Mouse (Mus musculus) forebrain, embryonic 15.5 days (tissue): ENCODE measurements at regions not wholly inside any gene's neighbourhood (a gene's known extent, or its start where the extent isn't known, plus 50 kb on each side); places are given as distances from the start of the nearest gene placed in this dataset.
A peak's percentile ranks its signal among the peaks of the same experiment; 100 is the strongest.

Experiments
- ATAC-seq: fragments of 200-750 bp; cut with Nextera tagmentation; replicated peaks from 2 replicates; pipeline ENCODE4 v1.8.0; 2017; ENCODE audit warnings: mild to moderate bottlenecking, moderate TSS enrichment, moderate library complexity
- H3K27ac ChIP-seq: fragments of 300-500 bp; sonication (generic); replicated peaks from 2 replicates; pipeline ENCODE4 v1.5.1; 2015; ENCODE audit warnings: mild to moderate bottlenecking, inconsistent platforms
- H3K27me3 ChIP-seq: fragments of 300-500 bp; sonication (generic); 2 replicates; pipeline ENCODE4 v1.6.1; 2015; ENCODE audit warnings: inconsistent platforms
- H3K36me3 ChIP-seq: fragments of 300-500 bp; sonication (generic); 2 replicates; pipeline ENCODE4 v1.6.1; 2015; ENCODE audit warnings: mild to moderate bottlenecking, inconsistent platforms
- H3K4me1 ChIP-seq: fragments of 300-500 bp; sonication (generic); 2 replicates; pipeline ENCODE4 v1.6.1; 2015; ENCODE audit warnings: inconsistent platforms
- H3K4me2 ChIP-seq: fragments of 300-500 bp; sonication (generic); replicated peaks from 2 replicates; pipeline ENCODE4 v1.6.1; 2015; ENCODE audit warnings: mild to moderate bottlenecking, inconsistent platforms
- H3K4me3 ChIP-seq: fragments of 300-500 bp; sonication (generic); 2 replicates; pipeline ENCODE4 v1.5.1; 2015; ENCODE audit warnings: mild to moderate bottlenecking, inconsistent platforms
- H3K9ac ChIP-seq: fragments of 300-500 bp; sonication (generic); replicated peaks from 2 replicates; pipeline ENCODE4 v1.6.1; 2015; ENCODE audit warnings: mild to moderate bottlenecking, inconsistent platforms
- H3K9me3 ChIP-seq: fragments of 300-500 bp; sonication (generic); 2 replicates; pipeline ENCODE4 v1.6.1; 2016; ENCODE audit warnings: inconsistent platforms
- WGBS: fragments of 180-500 bp; shearing (Covaris S2); methylation state at CpG from one replicate; pipeline ENCODE4 v1.1.7; 2015; ENCODE audit warnings: mixed read lengths; 5-methylcytosine and 5-hydroxymethylcytosine counted together

GRCm38 (mm10) chr14:25031756-25032680, 427.0 kb upstream of the Zmiz1 start:
- H3K4me1 ChIP-seq, result no peaks in the 10 kb centered on the region
- no peak overlapping the region for H3K4me3 ChIP-seq
- ATAC-seq, result no peak
- no peaks in the 10 kb centered on the region for H3K36me3 ChIP-seq
- 79% methylated on average over 12 of the region's 12 CpGs for WGBS
- H3K27me3 ChIP-seq, result no peaks in the 10 kb centered on the region
- H3K9me3 ChIP-seq, result no peaks in the 10 kb centered on the region
- H3K4me2 ChIP-seq, result no peak overlapping the region
- no peak overlapping the region for H3K9ac ChIP-seq
- peak overlapping the region; percentile 55; the same call in 1 of the 2 replicates for H3K27ac ChIP-seq

GRCm38 (mm10) chr14:25032899-25033298, 426.1 kb upstream of the Zmiz1 start:
- Histone ChIP-seq H3K9me3 (no peaks in the 10 kb centered on the region), H3K4me1 (no peaks in the 10 kb centered on the region), H3K9ac (no peak overlapping the region), H3K27me3 (no peaks in the 10 kb centered on the region), H3K27ac (no peak overlapping the region), H3K4me3 (no peak overlapping the region), H3K4me2 (no peak overlapping the region), H3K36me3 (no peaks in the 10 kb centered on the region)
- WGBS, result 96% methylated on average over 2 of the region's 2 CpGs
- ATAC-seq, result no peak

- WGBS, result 67% methylated on average over 5 of the region's 5 CpGs
- no peaks in the 10 kb centered on the region for H3K9me3 ChIP-seq
- H3K4me1 ChIP-seq, result no peaks in the 10 kb centered on the region
- H3K4me3 ChIP-seq, result no peak overlapping the region
- no peak overlapping the region for H3K4me2 ChIP-seq
- H3K27ac ChIP-seq, result no peak overlapping the region
- no peaks in the 10 kb centered on the region for H3K36me3 ChIP-seq
- no peaks in the 10 kb centered on the region for H3K27me3 ChIP-seq
- no peak for ATAC-seq
- no peak overlapping the region for H3K9ac ChIP-seq
These were observed 416.7 kb upstream of the Zmiz1 start for GRCm38 (mm10) chr14:25042265-25042664.

GRCm38 (mm10) chr14:25044106-25044505, 414.9 kb upstream of the Zmiz1 start:
- H3K9ac ChIP-seq, result no peak overlapping the region
- 96% methylated on average over 13 of the region's 13 CpGs for WGBS
- no peak overlapping the region for H3K27ac ChIP-seq
- no peak overlapping the region for H3K4me3 ChIP-seq
- no peak overlapping the region for H3K4me2 ChIP-seq
- no peak for ATAC-seq
- no peaks in the 10 kb centered on the region for H3K27me3 ChIP-seq
- no peaks in the 10 kb centered on the region for H3K4me1 ChIP-seq
- no peaks in the 10 kb centered on the region for H3K36me3 ChIP-seq
- no peaks in the 10 kb centered on the region for H3K9me3 ChIP-seq

- Histone ChIP-seq H3K36me3 (no peaks in the 10 kb centered on the region), H3K4me1 (no peaks in the 10 kb centered on the region), H3K4me3 (no peak overlapping the region), H3K9ac (no peak overlapping the region), H3K27me3 (no peaks in the 10 kb centered on the region), H3K27ac (no peak overlapping the region), H3K4me2 (no peak overlapping the region), H3K9me3 (no peaks in the 10 kb centered on the region)
- 75% methylated on average over 7 of the region's 7 CpGs for WGBS
- ATAC-seq, result no peak
These were observed 414.1 kb upstream of the Zmiz1 start for GRCm38 (mm10) chr14:25044867-25045266.

GRCm38 (mm10) chr14:25050674-25051251, 408.2 kb upstream of the Zmiz1 start:
- Histone ChIP-seq H3K9me3 (no peaks in the 10 kb centered on the region), H3K27me3 (no peaks in the 10 kb centered on the region), H3K4me3 (no peak overlapping the region), H3K4me2 (no peak overlapping the region), H3K9ac (no peak overlapping the region), H3K27ac (peak overlapping the region; percentile 63), H3K4me1 (0 out of 2 replicates have a peak, but pooled peaks cover 3% of the 10 kb centered on the region), H3K36me3 (no peaks in the 10 kb centered on the region)
- no peak for ATAC-seq
- WGBS, result 67% methylated on average over 12 of the region's 12 CpGs

GRCm38 (mm10) chr14:25052175-25052574, 406.8 kb upstream of the Zmiz1 start:
- Histone ChIP-seq H3K27me3 (no peaks in the 10 kb centered on the region), H3K4me1 (0 out of 2 replicates have a peak, but pooled peaks cover 3% of the 10 kb centered on the region), H3K36me3 (no peaks in the 10 kb centered on the region), H3K9me3 (no peaks in the 10 kb centered on the region), H3K9ac (no peak overlapping the region), H3K4me3 (no peak overlapping the region), H3K4me2 (no peak overlapping the region), H3K27ac (no peak overlapping the region)
- ATAC-seq, result no peak
- 84% methylated on average over 9 of the region's 9 CpGs for WGBS

GRCm38 (mm10) chr14:25059351-25059750, 399.6 kb upstream of the Zmiz1 start:
- H3K4me1 ChIP-seq, result no peaks in the 10 kb centered on the region
- no peak overlapping the region for H3K4me3 ChIP-seq
- H3K27me3 ChIP-seq, result no peaks in the 10 kb centered on the region
- H3K9ac ChIP-seq, result no peak overlapping the region
- no peaks in the 10 kb centered on the region for H3K36me3 ChIP-seq
- H3K9me3 ChIP-seq, result no peaks in the 10 kb centered on the region
- no peak overlapping the region for H3K4me2 ChIP-seq
- 79% methylated on average over 7 of the region's 7 CpGs for WGBS
- no peak for ATAC-seq
- no peak overlapping the region for H3K27ac ChIP-seq

GRCm38 (mm10) chr14:25060285-25060684, 398.7 kb upstream of the Zmiz1 start:
- no peak overlapping the region for H3K4me3 ChIP-seq
- no peaks in the 10 kb centered on the region for H3K27me3 ChIP-seq
- H3K36me3 ChIP-seq, result no peaks in the 10 kb centered on the region
- H3K4me2 ChIP-seq, result no peak overlapping the region
- no peak overlapping the region for H3K27ac ChIP-seq
- 0 out of 2 replicates have a peak, but pooled peaks cover 6% of the 10 kb centered on the region for H3K4me1 ChIP-seq
- ATAC-seq, result no peak
- WGBS, result 75% methylated on average over 7 of the region's 7 CpGs
- no peaks in the 10 kb centered on the region for H3K9me3 ChIP-seq
- no peak overlapping the region for H3K9ac ChIP-seq

- Histone ChIP-seq H3K27ac (no peak overlapping the region), H3K4me3 (no peak overlapping the region), H3K36me3 (no peaks in the 10 kb centered on the region), H3K4me2 (no peak overlapping the region), H3K4me1 (0 out of 2 replicates have a peak, but pooled peaks cover 6% of the 10 kb centered on the region), H3K9me3 (no peaks in the 10 kb centered on the region), H3K9ac (no peak overlapping the region), H3K27me3 (no peaks in the 10 kb centered on the region)
- 74% methylated on average over 5 of the region's 5 CpGs for WGBS
- ATAC-seq, result no peak
These were observed 395.9 kb upstream of the Zmiz1 start for GRCm38 (mm10) chr14:25063090-25063489.

- H3K36me3 ChIP-seq, result no peaks in the 10 kb centered on the region
- H3K4me3 ChIP-seq, result no peak overlapping the region
- H3K27me3 ChIP-seq, result no peaks in the 10 kb centered on the region
- ATAC-seq, result no peak
- no peak overlapping the region for H3K4me2 ChIP-seq
- H3K4me1 ChIP-seq, result peaks cover 15% of the 10 kb centered on the region
- H3K9ac ChIP-seq, result no peak overlapping the region
- no peaks in the 10 kb centered on the region for H3K9me3 ChIP-seq
- no peak overlapping the region for H3K27ac ChIP-seq
- WGBS, result 50% methylated on average over 8 of the region's 8 CpGs
These were observed 394.6 kb upstream of the Zmiz1 start for GRCm38 (mm10) chr14:25064190-25064947.

GRCm38 (mm10) chr14:25067435-25067834, 391.6 kb upstream of the Zmiz1 start:
- H3K27me3 ChIP-seq, result no peaks in the 10 kb centered on the region
- H3K36me3 ChIP-seq, result no peaks in the 10 kb centered on the region
- H3K9ac ChIP-seq, result no peak overlapping the region
- no peak for ATAC-seq
- no peak overlapping the region for H3K27ac ChIP-seq
- H3K4me3 ChIP-seq, result no peak overlapping the region
- H3K4me1 ChIP-seq, result peaks cover 30% of the 10 kb centered on the region
- H3K4me2 ChIP-seq, result no peak overlapping the region
- H3K9me3 ChIP-seq, result no peaks in the 10 kb centered on the region
- WGBS, result 91% methylated on average over 5 of the region's 5 CpGs
